Mouse (Mus musculus) ES-Bruce4 (cell line): ENCODE results near the gene Vps37d. TPM values are rescaled to one million over a fixed set of nuclear protein-coding genes. Genes with fewer than 3 reads are reported as not detected.
A peak's percentile ranks its signal among the peaks of the same experiment; 100 is the strongest.
"Not testable (repeated sequence)": the region's sequence is repeated elsewhere in the genome, so short reads cannot be mapped to it uniquely, and the experiment has no call there.

ENCODE experiments used
- H3K27ac ChIP-seq: 2 replicates; pipeline ENCODE4 v1.5.1; 2012; ENCODE audit warnings: low read length, inconsistent platforms; ENCODE audit not compliant: insufficient read depth
- H3K27me3 ChIP-seq: 2 replicates; pipeline ENCODE4 v1.6.1; 2012; ENCODE audit warnings: mild to moderate bottlenecking, low read length, inconsistent platforms; ENCODE audit not compliant: control insufficient read depth, poor library complexity, insufficient read depth, severe bottlenecking
- H3K36me3 ChIP-seq: 2 replicates; pipeline ENCODE4 v1.6.1; 2012; ENCODE audit warnings: inconsistent platforms, mild to moderate bottlenecking, low read length, moderate library complexity; ENCODE audit not compliant: control insufficient read depth, poor library complexity, insufficient read depth, severe bottlenecking
- H3K4me1 ChIP-seq: one replicate; pipeline ENCODE4 v1.8.1; 2011; ENCODE audit warnings: low read length; ENCODE audit not compliant: control insufficient read depth, insufficient read depth
- H3K4me3 ChIP-seq: 2 replicates; pipeline ENCODE4 v1.5.1; 2011; ENCODE audit warnings: low read depth, mild to moderate bottlenecking, low read length
- H3K9ac ChIP-seq: 2 replicates; pipeline ENCODE4 v1.6.1; 2012; ENCODE audit warnings: low read depth, mild to moderate bottlenecking, inconsistent platforms; ENCODE audit not compliant: poor library complexity, severe bottlenecking
- H3K9me3 ChIP-seq: replicated peaks from 2 replicates; pipeline ENCODE4 v1.6.1; 2012; ENCODE audit warnings: mild to moderate bottlenecking, low read length, inconsistent platforms; ENCODE audit not compliant: control insufficient read depth, poor library complexity, insufficient read depth, severe bottlenecking
- CTCF ChIP-seq: IDR thresholded peaks from one replicate; pipeline ENCODE4 v1.8.1; 2011; ENCODE audit warnings: low read depth, low read length
- EP300 ChIP-seq: IDR thresholded peaks from 2 replicates; pipeline ENCODE4 v1.6.1; 2011; ENCODE audit warnings: low read depth, low read length; ENCODE audit not compliant: insufficient read depth
- POLR2A ChIP-seq: IDR thresholded peaks from one replicate; pipeline ENCODE4 v1.8.1; 2011; ENCODE audit warnings: low read length; ENCODE audit not compliant: insufficient read depth
- polyA plus RNA-seq: library from polyadenylated mRNA; stranded (reverse); fragments of >200 nt; gene quantifications from 2 replicates; pipeline ENCODE4 v1.2.4, GENCODE M21; 2011; ENCODE audit warnings: low read depth; ENCODE audit not compliant: missing spikeins, insufficient read depth, insufficient read length

The Vps37d gene
- polyA plus RNA-seq, 1 experiment = 5.7 TPM

DNA sequence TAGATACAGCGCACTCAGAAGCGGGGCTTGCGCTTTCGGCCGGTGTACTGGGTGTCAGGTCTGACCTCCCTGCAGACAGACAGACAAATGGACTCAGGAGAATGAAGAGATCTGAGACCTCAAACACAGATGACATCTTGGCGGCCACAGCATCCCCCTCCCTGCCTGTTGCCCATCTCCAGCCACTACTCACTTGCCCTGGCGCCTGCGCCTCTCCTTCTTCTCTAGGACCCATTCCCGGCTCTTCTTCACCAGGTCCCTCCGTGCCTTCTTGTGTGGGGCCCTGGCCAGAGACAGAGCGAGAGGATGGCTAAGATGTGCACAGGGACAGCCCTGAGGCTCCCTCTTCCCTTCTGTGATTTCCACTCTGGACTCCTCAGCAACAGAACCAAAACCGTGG lies 24.7 kb downstream of the Vps37d start:
- Histone ChIP-seq H3K27me3 (no peaks in the 10 kb centered on the region), H3K9me3 (no peaks in the 10 kb centered on the region), H3K36me3 (peaks cover 10% of the 10 kb centered on the region; the same call in 1 of the 2 replicates), H3K27ac (no peak overlapping the region), H3K9ac (no peak overlapping the region), H3K4me3 (no peak overlapping the region), H3K4me1 (no peaks in the 10 kb centered on the region)
- TF ChIP-seq EP300 (no peak), CTCF (no peak), POLR2A (no peak)

DNA sequence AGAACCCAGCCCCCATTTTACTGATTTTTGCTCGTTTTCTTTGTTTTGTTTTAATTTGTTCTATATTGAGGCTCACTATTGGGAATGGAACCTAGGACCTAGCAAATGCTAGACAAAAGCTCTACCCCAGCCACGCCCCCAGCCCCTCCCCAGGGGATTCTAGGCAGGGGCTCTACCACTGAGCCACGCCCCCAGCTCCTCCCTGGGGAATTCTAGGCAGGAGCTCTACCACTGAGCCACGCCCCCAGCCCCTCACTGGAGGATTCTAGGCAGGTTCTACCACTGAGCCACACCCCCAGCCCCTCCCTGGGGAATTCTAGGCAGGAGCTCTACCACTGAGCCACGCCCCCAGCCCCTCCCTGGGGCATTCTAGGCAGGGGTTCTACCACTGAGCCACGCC lies 28.8 kb downstream of the Vps37d start:
- H3K27ac ChIP-seq, H3K27me3 ChIP-seq, H3K9me3 ChIP-seq, H3K36me3 ChIP-seq, H3K4me3 ChIP-seq, H3K9ac ChIP-seq, H3K4me1 ChIP-seq: not testable (repeated sequence)

DNA sequence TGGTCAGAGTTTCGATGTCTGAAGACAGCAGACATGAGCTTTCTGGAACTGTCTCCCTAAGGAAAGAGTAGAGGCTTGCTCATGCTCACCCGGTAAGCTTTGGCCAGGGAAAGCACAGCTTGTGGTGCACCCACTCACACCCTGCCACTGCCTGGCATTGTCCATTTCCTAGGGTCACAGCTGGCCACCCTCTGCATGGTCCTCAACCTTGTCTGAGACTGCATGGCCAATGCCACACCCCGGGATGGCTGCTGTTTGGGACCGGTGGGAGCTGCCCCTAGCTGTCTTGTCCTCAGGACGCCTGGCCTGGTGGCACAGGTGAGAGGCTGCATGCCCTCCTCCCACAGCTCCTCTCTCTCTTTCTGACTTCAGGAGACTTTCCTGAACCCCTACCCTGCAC lies 29.5 kb downstream of the Vps37d start:
- no peaks in the 10 kb centered on the region for H3K9me3 ChIP-seq
- H3K36me3 ChIP-seq = peaks cover 6% of the 10 kb centered on the region
- no peak overlapping the region for H3K27ac ChIP-seq
- no peaks in the 10 kb centered on the region for H3K27me3 ChIP-seq
- TF ChIP-seq EP300 (no peak), POLR2A (no peak), CTCF (no peak)
- no peaks in the 10 kb centered on the region for H3K4me1 ChIP-seq
- H3K9ac ChIP-seq = no peak overlapping the region
- no peak overlapping the region for H3K4me3 ChIP-seq

DNA sequence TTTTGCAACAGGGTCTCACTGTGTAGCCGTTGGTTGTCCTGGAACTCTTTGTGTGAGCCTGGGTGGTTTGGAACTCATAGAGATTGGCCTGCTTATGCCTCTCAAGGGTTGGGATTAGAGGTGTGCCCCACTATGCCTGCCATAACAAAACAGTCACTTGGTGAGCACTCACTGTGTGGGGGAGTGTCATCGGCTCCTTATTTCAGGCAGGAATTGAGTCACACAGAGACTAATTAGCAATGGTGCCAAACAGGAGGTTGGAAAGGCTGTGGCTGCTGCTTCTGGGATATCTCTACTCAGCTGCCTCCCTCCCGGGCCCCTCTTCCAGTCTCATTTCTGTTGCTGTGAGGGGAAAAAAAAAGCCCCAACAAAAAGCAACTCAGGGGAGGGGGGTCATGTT lies 33.5 kb downstream of the Vps37d start:
- Histone ChIP-seq H3K27me3 (no peaks in the 10 kb centered on the region), H3K4me1 (no peaks in the 10 kb centered on the region), H3K4me3 (no peak overlapping the region), H3K9me3 (no peaks in the 10 kb centered on the region), H3K27ac (no peak overlapping the region), H3K9ac (no peak overlapping the region), H3K36me3 (peaks cover 3% of the 10 kb centered on the region; the same call in 1 of the 2 replicates)
- TF ChIP-seq POLR2A (no peak), EP300 (no peak), CTCF (no peak)

DNA sequence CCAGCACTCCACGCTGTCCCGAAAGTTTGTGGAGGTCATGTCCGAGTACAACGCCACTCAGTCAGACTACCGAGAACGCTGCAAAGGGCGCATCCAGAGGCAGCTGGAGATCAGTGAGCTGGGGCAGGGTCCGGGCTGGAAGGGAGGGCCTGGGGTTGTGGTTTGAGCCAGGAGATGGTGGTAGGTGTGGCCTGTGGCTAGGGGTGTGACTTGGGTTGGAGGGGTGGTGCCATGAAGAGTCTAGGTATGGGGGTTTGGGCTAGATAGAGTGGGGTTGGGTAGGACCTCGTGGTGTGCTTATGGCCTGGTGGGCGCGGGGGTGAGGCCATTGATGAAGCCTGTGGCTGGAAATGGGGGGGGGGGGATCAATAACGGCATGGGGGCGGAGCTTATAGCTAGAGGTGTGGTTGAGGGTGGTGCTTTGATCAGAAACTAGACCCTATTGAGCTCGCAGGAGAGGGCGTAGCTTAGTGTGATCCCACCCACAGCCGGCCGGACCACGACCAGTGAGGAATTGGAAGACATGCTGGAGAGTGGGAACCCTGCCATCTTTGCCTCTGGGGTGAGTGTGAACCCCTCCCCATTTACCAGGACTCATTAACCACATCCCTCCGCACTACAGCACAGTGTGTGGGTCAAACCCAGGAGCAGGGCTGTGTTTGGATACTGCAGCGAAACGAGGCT lies 35.8 kb downstream of the Vps37d start:
- Histone ChIP-seq H3K9ac (peak overlapping the region; percentile 27), H3K4me3 (peak overlapping the region; percentile 76), H3K36me3 (peaks cover 3% of the 10 kb centered on the region; the same call in 1 of the 2 replicates), H3K27ac (no peak overlapping the region), H3K27me3 (no peaks in the 10 kb centered on the region), H3K4me1 (no peaks in the 10 kb centered on the region), H3K9me3 (no peaks in the 10 kb centered on the region)
- TF ChIP-seq POLR2A (peak; percentile 4), CTCF (no peak), EP300 (no peak)

DNA sequence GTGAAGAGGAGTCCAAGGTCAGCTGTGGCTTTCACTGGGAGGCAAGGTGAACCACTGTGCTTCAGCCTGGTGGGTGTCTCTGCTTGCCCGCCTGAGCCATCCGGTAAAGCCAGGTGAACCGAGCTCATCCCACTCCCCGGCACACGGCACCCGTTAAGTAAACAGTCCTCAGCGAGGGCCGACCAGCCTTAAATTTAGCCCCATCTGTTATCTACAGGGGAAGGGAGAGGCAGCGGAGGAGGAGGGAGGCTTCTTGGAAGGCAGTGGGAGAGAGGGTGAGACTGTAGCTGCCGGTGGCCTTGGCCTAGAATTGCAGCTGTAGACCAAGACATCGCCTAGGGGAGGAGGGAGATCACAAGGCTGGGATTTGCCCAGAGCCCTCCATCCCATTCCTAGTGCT lies 37.3 kb downstream of the Vps37d start:
- Histone ChIP-seq H3K4me3 (no peak overlapping the region), H3K4me1 (no peaks in the 10 kb centered on the region), H3K27ac (no peak overlapping the region), H3K27me3 (no peaks in the 10 kb centered on the region), H3K9ac (no peak overlapping the region), H3K36me3 (peaks cover 2% of the 10 kb centered on the region; the same call in 1 of the 2 replicates), H3K9me3 (no peaks in the 10 kb centered on the region)
- no peak for TF ChIP-seq POLR2A
- no peak for TF ChIP-seq EP300
- no peak for TF ChIP-seq CTCF
